Mouse (Mus musculus): Measurements from ENCODE around the gene Lmntd2. TPM values are rescaled to one million over a fixed set of nuclear protein-coding genes. Genes with fewer than 3 reads are reported as not detected.
A peak's percentile ranks its signal among the peaks of the same experiment; 100 is the strongest.

The Lmntd2 gene
- polyA plus RNA-seq, 1 experiment from 2014 or later, result 0.46 TPM

GRCm38 (mm10) chr7:141206182-141206937, 7.5 kb downstream of the Lmntd2 start:
- Histone ChIP-seq H3K27me3 (ENCODE audit: control insufficient read depth, insufficient read depth, low read length) (no peaks in the 10 kb centered on the region; the same call in 1 of the 2 replicates), H3K27ac (replicated peaks in 1 of 2; ENCODE audit: control insufficient read depth in 1 of 2, insufficient read depth in 1 of 2, low read depth in 2 of 2, low read length in 2 of 2) (no peak overlapping the region), H3K9ac (ENCODE audit: low read length) (no peak overlapping the region), H3K4me3 (ENCODE audit: control insufficient read depth in 1 of 2, insufficient read depth in 1 of 2, low read depth in 1 of 2, low read length in 2 of 2) (no peak overlapping the region), H3K9me3 (ENCODE audit: control insufficient read depth, low read length) (no peaks in the 10 kb centered on the region), H3K4me2 (ENCODE audit: low read length) (no peak overlapping the region), H3K36me3 (ENCODE audit: control insufficient read depth, insufficient read depth, low read length) (no peaks in the 10 kb centered on the region), H3K4me1 (ENCODE audit: control insufficient read depth in 2 of 2, insufficient read depth in 2 of 2, low read length in 2 of 2) (no peaks in the 10 kb centered on the region)
- no peak for ATAC-seq (ENCODE audit: insufficient number of reproducible peaks, insufficient read depth, low FRiP score, low read depth)
- WGBS, result 91% methylated on average over 18 of the region's 18 CpGs

- Histone ChIP-seq H3K4me2 (ENCODE audit: low read length) (no peak overlapping the region), H3K36me3 (ENCODE audit: control insufficient read depth, insufficient read depth, low read length) (no peaks in the 10 kb centered on the region), H3K4me1 (ENCODE audit: control insufficient read depth in 2 of 2, insufficient read depth in 2 of 2, low read length in 2 of 2) (no peaks in the 10 kb centered on the region), H3K27ac (replicated peaks in 1 of 2; ENCODE audit: control insufficient read depth in 1 of 2, insufficient read depth in 1 of 2, low read depth in 2 of 2, low read length in 2 of 2) (no peak overlapping the region), H3K4me3 (ENCODE audit: control insufficient read depth in 1 of 2, insufficient read depth in 1 of 2, low read depth in 1 of 2, low read length in 2 of 2) (no peak overlapping the region), H3K27me3 (ENCODE audit: control insufficient read depth, insufficient read depth, low read length) (no peaks in the 10 kb centered on the region; the same call in 1 of the 2 replicates), H3K9ac (ENCODE audit: low read length) (no peak overlapping the region), H3K9me3 (ENCODE audit: control insufficient read depth, low read length) (no peaks in the 10 kb centered on the region)
- no peak for ATAC-seq (ENCODE audit: insufficient number of reproducible peaks, insufficient read depth, low FRiP score, low read depth)
- WGBS, result 90% methylated on average over 5 of the region's 5 CpGs
Observed at GRCm38 (mm10) chr7:141205504-141205903, 8.4 kb downstream of the Lmntd2 start.

- Histone ChIP-seq H3K4me1 (ENCODE audit: control insufficient read depth in 2 of 2, insufficient read depth in 2 of 2, low read length in 2 of 2) (no peaks in the 10 kb centered on the region), H3K27ac (replicated peaks in 1 of 2; ENCODE audit: control insufficient read depth in 1 of 2, insufficient read depth in 1 of 2, low read depth in 2 of 2, low read length in 2 of 2) (no peak overlapping the region), H3K27me3 (ENCODE audit: control insufficient read depth, insufficient read depth, low read length) (no peaks in the 10 kb centered on the region; the same call in 1 of the 2 replicates), H3K9me3 (ENCODE audit: control insufficient read depth, low read length) (no peaks in the 10 kb centered on the region), H3K4me3 (ENCODE audit: control insufficient read depth in 1 of 2, insufficient read depth in 1 of 2, low read depth in 1 of 2, low read length in 2 of 2) (no peak overlapping the region), H3K36me3 (ENCODE audit: control insufficient read depth, insufficient read depth, low read length) (no peaks in the 10 kb centered on the region), H3K9ac (ENCODE audit: low read length) (no peak overlapping the region), H3K4me2 (ENCODE audit: low read length) (no peak overlapping the region)
- ATAC-seq (ENCODE audit: insufficient number of reproducible peaks, insufficient read depth, low FRiP score, low read depth), result no peak
- WGBS, result 54% methylated on average over 3 of the region's 3 CpGs
Observed at GRCm38 (mm10) chr7:141204546-141204945, 9.3 kb downstream of the Lmntd2 start.

- no peak overlapping the region for H3K4me3 ChIP-seq (ENCODE audit: control insufficient read depth in 1 of 2, insufficient read depth in 1 of 2, low read depth in 1 of 2, low read length in 2 of 2)
- WGBS, result 90% methylated on average over 4 of the region's 4 CpGs
- no peaks in the 10 kb centered on the region for H3K36me3 ChIP-seq (ENCODE audit: control insufficient read depth, insufficient read depth, low read length)
- H3K27me3 ChIP-seq (ENCODE audit: control insufficient read depth, insufficient read depth, low read length), result no peaks in the 10 kb centered on the region
- H3K4me2 ChIP-seq (ENCODE audit: low read length), result no peak overlapping the region
- ATAC-seq (ENCODE audit: insufficient number of reproducible peaks, insufficient read depth, low FRiP score, low read depth), result no peak
- H3K27ac ChIP-seq (replicated peaks in 1 of 2; ENCODE audit: control insufficient read depth in 1 of 2, insufficient read depth in 1 of 2, low read depth in 2 of 2, low read length in 2 of 2), result no peak overlapping the region
- H3K9me3 ChIP-seq (ENCODE audit: control insufficient read depth, low read length), result no peaks in the 10 kb centered on the region
- peaks cover 2 to 4% of the 10 kb centered on the region in 2 experiments; a peak in 3 of 4 replicates for H3K4me1 ChIP-seq (ENCODE audit: control insufficient read depth in 2 of 2, insufficient read depth in 2 of 2, low read length in 2 of 2)
- no peak overlapping the region for H3K9ac ChIP-seq (ENCODE audit: low read length)
Observed at GRCm38 (mm10) chr7:141198121-141198520, 15.8 kb downstream of the Lmntd2 start.

DNA sequence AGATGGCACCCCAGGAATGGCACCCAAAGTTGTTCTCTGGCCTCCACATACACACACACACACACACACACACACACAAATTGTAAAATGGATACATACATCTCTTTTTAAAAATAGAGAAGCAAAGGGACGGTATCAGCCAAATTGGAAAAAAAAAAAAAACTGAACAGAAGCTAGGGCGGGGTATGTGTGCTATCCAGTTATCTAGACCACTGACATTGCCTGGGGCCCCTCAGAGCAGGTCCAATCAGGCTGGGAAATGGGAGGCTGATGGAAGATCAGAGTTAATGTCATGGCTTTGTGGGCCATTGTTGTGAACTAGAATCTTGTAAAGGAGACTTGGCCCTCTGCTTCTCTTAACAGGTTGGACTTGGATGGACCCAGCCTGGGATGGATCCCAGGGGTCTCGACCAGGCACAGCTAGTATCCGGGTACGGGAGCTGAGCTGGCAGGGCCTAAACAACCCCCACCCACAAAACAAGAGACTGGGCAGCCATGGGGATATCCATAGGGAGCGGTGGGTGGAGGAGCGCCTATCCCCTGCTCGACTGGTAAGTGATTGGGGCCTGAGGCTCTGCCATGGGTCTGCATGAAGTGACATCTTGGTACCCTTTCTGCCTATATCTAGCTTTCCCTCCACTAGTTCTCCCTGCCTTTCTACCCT, 17.1 kb downstream of the Lmntd2 start:
- peaks cover 6 to 17% of the 10 kb centered on the region in 2 experiments; a peak in 3 of 4 replicates for H3K4me1 ChIP-seq (ENCODE audit: control insufficient read depth in 2 of 2, insufficient read depth in 2 of 2, low read length in 2 of 2)
- no peak overlapping the region for H3K9ac ChIP-seq (ENCODE audit: low read length)
- no peaks in the 10 kb centered on the region for H3K27me3 ChIP-seq (ENCODE audit: control insufficient read depth, insufficient read depth, low read length)
- H3K9me3 ChIP-seq (ENCODE audit: control insufficient read depth, low read length), result no peaks in the 10 kb centered on the region
- peaks cover 9% of the 10 kb centered on the region for H3K36me3 ChIP-seq (ENCODE audit: control insufficient read depth, insufficient read depth, low read length)
- no peak overlapping the region for H3K27ac ChIP-seq (replicated peaks in 1 of 2; ENCODE audit: control insufficient read depth in 1 of 2, insufficient read depth in 1 of 2, low read depth in 2 of 2, low read length in 2 of 2)
- ATAC-seq (ENCODE audit: insufficient number of reproducible peaks, insufficient read depth, low FRiP score, low read depth), result no peak
- no peak overlapping the region for H3K4me3 ChIP-seq (ENCODE audit: control insufficient read depth in 1 of 2, insufficient read depth in 1 of 2, low read depth in 1 of 2, low read length in 2 of 2)
- WGBS, result 81% methylated on average over 8 of the region's 8 CpGs
- H3K4me2 ChIP-seq (ENCODE audit: low read length), result no peak overlapping the region

- 94% methylated on average over 2 of the region's 2 CpGs for WGBS
- ATAC-seq (ENCODE audit: insufficient number of reproducible peaks, insufficient read depth, low FRiP score, low read depth), result no peak
Observed at GRCm38 (mm10) chr7:141195754-141196153, 18.1 kb downstream of the Lmntd2 start.

GRCm38 (mm10) chr7:141194830-141195229, 19.1 kb downstream of the Lmntd2 start:
- Histone ChIP-seq H3K36me3 (ENCODE audit: control insufficient read depth, insufficient read depth, low read length) (peaks cover 28% of the 10 kb centered on the region), H3K9ac (ENCODE audit: low read length) (peak overlapping the region; percentile 75), H3K4me2 (ENCODE audit: low read length) (peak overlapping the region; percentile 100), H3K4me1 (ENCODE audit: control insufficient read depth in 2 of 2, insufficient read depth in 2 of 2, low read length in 2 of 2) (peaks cover 6 to 18% of the 10 kb centered on the region in 2 experiments; a peak in 3 of 4 replicates), H3K9me3 (ENCODE audit: control insufficient read depth, low read length) (no peaks in the 10 kb centered on the region), H3K4me3 (ENCODE audit: control insufficient read depth in 1 of 2, insufficient read depth in 1 of 2, low read depth in 1 of 2, low read length in 2 of 2) (peak overlapping the region; percentile 70 to 83), H3K27ac (replicated peaks in 1 of 2; ENCODE audit: control insufficient read depth in 1 of 2, insufficient read depth in 1 of 2, low read depth in 2 of 2, low read length in 2 of 2) (peak overlapping the region; percentile 66 to 82; a peak in 3 of 4 replicates), H3K27me3 (ENCODE audit: control insufficient read depth, insufficient read depth, low read length) (no peaks in the 10 kb centered on the region)
- under 1% methylated on average over 28 of the region's 28 CpGs for WGBS
- ATAC-seq (ENCODE audit: insufficient number of reproducible peaks, insufficient read depth, low FRiP score, low read depth), result no peak

More at GRCm38 (mm10) chr7:141195754-141196153, 18.1 kb downstream of the Lmntd2 start:
- H3K9me3 ChIP-seq (ENCODE audit: control insufficient read depth, low read length), result no peaks in the 10 kb centered on the region
- no peak overlapping the region for H3K4me3 ChIP-seq (ENCODE audit: control insufficient read depth in 1 of 2, insufficient read depth in 1 of 2, low read depth in 1 of 2, low read length in 2 of 2)
- H3K9ac ChIP-seq (ENCODE audit: low read length), result no peak overlapping the region
- H3K4me2 ChIP-seq (ENCODE audit: low read length), result no peak overlapping the region
- H3K4me1 ChIP-seq (ENCODE audit: control insufficient read depth in 2 of 2, insufficient read depth in 2 of 2, low read length in 2 of 2), result peaks cover 6 to 18% of the 10 kb centered on the region in 2 experiments; a peak in 3 of 4 replicates
- peaks cover 19% of the 10 kb centered on the region for H3K36me3 ChIP-seq (ENCODE audit: control insufficient read depth, insufficient read depth, low read length)
- no peaks in the 10 kb centered on the region for H3K27me3 ChIP-seq (ENCODE audit: control insufficient read depth, insufficient read depth, low read length)
- no peak overlapping the region for H3K27ac ChIP-seq (replicated peaks in 1 of 2; ENCODE audit: control insufficient read depth in 1 of 2, insufficient read depth in 1 of 2, low read depth in 2 of 2, low read length in 2 of 2)

All from heart, embryonic 14.5 days (tissue).